Mouse (Mus musculus) telencephalon, adult 2 months (tissue): ENCODE measurements around the gene Sema5b.

Experiments
- DNase-seq: peaks from one replicate; pipeline ENCODE4 v3.0.0-alpha.2; 2011; ENCODE audit warnings: low read depth, low spot score

The Sema5b gene

DNA sequence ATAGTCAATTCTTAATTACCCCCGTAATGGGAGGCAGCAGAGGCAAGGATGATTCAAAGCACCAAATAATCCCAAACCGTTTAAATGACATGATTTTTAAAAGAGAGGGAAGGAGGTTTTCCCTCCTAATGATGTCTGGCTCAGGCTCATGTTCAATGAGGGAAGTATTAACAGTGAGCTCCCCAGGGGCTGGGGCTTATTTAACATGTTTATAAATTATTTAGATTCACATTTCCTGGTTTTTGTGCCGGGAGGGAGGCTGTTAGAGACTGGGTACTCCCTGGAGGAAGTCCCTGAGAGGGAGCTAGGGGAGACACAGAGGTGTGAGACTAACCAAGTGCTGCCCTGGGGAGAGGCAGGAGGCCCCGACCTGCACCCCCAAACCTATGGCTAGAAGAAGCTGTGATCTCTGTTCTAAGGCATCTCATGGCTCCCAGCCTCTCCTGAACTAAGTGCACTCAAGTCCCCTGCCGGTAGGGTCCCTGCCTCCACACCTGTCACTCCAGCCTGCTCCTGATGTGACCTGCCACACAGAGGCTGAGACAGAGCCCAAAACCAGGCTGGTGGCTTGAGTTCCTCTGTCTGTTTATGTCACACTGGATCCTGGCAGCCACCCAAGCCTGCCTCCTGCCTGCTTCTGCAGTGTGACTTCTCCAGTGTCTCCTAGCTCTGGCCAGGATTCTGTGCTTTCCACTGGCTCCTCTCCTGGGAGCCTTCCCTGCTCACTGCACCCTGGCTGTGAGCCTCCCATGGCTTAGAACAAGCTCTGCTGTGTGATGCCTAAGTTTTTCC is 51.5 kb downstream of the Sema5b start:
- DNase-seq, result no peak

DNA sequence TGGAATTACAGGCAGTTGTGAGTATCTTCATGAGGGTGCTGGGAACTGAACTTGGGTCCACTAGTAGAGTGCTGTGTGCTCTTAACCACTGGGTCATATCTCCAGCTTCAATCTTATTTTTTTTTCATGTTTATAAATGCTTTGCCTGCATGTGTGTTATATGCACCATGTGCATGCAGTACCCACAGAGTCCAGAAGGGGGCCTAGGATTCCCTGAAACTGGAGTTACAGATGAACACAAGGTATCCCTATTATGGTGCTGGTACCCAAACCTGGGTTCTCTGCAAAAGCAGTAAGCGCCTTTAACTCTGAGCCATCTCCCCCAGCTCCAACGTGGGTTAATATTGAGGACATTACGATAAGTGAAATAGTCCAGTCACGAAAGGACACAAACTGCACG is 52.5 kb downstream of the Sema5b start:
- no peak for DNase-seq

DNA sequence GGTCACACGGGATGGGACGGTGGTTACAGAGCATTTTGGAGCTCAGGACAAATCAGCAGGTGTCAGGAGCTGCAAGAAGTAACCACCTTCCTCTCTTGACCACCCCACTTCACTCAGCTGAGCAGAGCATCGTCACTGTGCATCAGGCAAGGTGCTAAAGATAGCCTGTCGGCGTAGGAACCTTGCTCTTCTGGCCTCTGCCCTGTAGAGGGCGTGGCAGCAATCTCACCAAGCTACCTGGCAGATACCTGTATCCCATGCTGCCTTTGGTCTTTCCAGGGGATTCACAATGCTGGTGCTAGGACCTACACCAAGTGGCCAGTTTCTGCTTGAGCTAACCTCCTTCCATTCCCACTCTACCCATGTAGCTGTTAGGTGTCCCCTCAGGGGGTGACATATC is 55.3 kb downstream of the Sema5b start:
- DNase-seq, result no peak

DNA sequence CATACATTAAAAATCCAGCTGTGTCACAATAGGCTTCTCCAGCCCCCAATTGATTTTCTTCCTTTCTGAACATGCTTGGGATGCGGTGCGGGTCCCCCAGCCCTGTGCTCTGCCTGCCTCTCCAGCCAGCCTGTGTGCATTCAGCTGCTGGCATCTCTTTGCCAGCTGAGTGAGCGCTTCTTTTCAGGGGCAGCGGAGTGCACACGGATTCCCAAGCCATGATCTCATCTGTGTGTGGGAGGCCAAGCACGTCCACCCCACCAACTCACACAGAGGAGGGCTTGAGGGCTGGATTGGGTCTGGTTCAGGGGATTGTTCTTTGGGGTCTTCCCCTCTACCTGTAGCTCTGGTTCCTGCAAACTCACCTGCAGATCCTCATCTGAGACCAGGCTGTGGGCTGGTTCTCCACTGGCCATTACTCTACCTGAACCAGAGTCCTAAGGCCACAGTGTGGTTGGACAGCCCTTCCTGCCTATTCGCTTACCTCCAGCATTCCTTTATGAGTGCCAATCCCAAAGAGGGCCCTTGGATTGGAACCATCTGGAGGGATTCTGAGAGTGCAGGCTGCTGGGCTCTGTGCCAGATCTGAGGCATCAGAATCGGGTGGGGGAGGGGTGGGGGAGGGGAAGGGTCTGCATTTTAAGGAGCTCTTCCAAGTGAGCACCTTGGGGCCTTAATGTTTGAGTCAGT is 55.9 kb downstream of the Sema5b start:
- DNase-seq, result no peak

DNA sequence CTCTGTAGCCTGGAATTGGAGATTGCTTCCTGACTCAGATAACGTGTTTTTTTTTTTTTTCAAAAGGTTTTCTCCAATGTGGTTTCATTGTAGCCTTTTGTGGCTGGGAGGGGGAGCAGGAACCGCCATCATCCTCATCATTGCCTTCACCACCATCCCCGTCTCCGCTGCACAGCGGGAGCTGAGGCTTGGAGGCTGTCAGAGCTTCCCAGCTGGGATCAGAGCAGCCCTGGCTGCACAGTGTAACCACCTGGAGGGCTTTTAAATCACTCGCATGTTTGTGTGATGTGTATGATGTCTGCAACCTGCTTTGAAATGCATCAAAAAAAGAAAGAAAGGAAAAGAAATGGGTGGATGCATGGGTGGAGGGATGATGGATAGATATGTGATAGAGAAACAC is 57.0 kb downstream of the Sema5b start:
- no peak for DNase-seq

DNA sequence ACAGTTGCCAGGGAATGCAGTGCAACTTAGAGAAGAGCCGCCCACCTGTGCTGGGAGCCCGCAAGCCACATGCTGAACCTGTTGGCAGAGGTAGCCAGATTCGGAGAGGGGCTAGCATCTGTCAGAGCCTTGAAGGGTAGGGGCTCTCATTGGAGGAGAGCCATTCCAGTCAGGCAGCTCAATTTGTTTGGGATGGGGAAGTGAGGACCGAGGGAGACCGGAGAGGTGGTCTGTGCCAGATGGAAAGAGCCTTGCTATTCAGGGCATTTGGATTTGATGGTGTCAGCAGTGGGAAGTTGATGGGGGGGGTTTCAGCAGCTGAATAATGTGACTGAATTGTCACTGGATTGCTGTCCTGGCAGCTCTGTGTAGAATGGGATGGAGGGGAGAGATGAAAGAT is 57.9 kb downstream of the Sema5b start:
- no peak for DNase-seq

DNA sequence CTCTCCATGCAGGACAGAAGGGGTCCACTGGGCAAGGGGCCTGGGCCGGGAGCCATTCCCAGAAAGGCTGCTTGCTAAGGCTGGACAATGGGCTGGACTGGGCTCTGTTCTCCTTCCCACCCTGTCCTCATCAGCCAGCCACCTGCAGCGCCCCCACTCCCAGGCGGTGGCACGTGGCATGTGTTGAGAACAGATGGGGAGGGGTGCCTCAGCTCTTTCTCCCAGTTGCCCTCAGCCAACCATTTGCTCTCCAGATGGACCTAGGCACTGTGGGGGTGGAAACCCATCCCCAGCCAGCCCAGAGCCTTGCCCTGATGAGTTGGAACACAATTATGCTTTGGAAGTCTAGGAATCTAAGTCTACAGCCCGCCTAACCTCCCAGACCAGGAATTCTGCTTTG is 59.3 kb downstream of the Sema5b start:
- no peak for DNase-seq

DNA sequence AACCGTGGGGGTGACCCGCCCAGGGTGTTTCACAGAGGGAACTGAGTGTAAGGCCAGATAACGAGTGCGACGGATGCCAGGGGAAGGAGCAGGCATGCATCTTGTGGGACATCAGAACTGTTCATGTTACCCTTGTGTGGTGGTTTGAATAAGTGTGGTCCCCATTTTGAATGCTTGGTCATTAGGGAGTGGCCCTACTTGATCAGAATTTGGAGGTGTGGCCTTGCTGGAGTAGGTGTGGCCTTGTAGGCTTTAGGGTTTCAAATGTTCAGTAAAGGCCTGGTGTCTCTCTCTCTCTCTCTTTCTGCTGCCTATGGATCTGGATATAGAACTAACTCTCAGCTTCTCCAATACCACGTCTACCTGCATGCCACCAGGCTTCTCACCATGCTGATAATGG is 60.5 kb downstream of the Sema5b start:
- DNase-seq, result no peak

DNA sequence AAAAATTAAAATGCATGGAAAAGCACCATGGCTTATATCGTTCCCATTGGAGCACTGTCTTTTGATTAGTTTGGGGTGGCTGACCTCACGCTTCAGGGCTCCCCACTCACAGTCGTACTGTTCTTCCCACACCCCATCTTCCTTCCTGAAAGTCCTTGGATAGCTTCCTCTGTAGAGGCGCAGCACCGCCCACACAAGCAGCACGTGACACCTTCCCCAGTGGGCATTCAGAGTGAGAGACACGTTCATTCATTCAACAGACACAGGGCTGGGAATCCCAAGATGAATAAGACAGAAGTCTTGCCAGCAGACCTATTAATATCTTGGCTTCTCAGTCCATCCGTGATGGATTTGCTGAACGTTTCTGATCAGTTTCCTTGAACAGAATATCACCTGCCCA is 61.6 kb downstream of the Sema5b start:
- no peak for DNase-seq

DNA sequence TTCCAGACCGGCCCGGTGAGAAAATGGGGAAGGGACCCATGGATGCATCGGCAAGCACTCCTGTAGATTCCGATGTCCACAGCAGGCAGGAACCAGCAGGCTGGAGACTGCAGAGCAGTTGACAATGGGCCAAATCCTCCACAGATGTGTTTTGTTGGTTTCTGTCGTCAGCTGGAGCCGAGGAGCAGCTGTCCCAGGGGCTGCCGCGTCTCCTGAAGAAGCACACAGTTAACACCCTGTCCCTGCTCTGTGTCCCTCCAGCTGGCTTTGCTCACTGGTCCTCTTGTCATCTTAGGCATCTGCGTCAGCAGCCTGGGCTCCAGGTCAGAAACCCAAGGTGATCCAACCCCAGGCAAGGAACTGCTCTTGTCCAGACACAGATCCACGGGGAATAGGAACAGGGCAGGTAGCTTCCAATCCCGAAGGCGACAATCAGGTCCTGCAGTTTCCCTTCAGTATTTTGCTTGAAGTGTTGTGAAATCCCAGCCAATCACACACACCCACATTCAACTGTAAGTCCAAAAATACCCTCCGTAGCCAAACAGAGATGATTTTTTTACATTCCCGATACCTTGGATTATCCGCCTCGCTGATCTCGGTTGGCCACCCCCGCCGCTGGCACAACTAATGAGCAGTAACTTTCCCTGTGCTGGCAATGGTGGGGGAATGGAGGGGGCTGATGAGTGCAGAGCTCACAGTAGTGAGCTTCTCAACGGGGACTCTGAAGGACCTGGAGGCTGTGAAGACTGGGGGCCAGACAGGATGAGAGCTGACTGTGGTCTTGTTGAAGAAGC is 63.0 kb downstream of the Sema5b start:
- peak; percentile 65 for DNase-seq

DNA sequence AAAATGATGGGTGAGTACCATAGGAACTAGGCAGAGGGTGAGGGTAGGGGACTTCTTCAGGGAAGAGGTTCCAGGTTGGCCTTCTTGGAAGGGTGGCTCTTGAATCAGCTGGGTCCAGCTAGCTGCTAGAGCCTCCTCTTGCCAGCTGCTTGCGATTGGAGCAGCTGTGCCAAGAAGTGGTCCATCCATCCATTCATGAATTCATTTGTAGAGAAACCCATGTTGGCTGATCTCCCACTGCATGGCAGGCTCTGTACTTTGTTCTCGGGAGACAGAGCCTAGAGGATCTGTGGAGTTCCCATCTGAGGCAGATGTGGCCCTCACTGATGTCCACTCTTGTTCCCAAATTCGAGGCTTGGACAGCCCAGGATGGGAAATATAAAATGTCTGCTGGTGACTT is 66.3 kb downstream of the Sema5b start:
- DNase-seq, result no peak

DNA sequence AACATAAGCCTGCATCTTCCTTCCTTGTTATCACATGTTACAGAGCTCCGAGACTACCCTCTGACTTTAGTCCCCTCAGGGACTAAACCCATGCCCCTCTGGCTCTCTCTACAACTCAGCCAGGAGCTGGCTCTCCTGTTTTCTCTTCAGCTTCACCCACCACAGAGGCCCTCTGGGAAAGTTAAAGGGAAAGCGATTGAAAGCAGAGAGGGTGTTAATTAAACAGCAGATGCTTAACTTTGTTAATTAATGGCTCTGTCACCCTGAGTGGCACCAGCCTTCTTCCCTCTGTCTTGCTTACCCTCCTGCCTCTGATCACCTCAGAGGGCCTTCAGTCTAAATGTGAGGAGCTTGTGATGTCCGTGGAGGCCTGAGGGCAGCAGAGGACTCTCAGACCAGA is 67.3 kb downstream of the Sema5b start:
- DNase-seq, result no peak

DNA sequence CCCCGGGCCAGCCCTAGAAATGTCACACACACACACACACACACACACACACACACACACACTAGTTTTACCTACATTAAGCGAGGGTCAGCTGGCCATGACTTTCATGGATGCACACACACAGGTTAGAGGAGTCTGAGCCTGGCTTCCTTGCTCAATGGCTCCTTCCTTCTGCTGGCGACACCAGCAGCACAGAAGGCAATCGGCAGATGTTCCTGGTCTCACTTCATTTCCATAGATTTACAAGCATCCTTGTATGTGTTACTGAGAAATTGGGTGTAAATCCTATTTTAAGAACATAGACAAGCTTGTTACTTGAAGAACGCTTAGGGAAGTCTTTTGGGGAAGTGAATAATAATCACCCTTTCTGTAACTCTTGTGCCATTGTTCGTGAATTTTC is 68.6 kb downstream of the Sema5b start:
- DNase-seq, result peak; percentile 41

DNA sequence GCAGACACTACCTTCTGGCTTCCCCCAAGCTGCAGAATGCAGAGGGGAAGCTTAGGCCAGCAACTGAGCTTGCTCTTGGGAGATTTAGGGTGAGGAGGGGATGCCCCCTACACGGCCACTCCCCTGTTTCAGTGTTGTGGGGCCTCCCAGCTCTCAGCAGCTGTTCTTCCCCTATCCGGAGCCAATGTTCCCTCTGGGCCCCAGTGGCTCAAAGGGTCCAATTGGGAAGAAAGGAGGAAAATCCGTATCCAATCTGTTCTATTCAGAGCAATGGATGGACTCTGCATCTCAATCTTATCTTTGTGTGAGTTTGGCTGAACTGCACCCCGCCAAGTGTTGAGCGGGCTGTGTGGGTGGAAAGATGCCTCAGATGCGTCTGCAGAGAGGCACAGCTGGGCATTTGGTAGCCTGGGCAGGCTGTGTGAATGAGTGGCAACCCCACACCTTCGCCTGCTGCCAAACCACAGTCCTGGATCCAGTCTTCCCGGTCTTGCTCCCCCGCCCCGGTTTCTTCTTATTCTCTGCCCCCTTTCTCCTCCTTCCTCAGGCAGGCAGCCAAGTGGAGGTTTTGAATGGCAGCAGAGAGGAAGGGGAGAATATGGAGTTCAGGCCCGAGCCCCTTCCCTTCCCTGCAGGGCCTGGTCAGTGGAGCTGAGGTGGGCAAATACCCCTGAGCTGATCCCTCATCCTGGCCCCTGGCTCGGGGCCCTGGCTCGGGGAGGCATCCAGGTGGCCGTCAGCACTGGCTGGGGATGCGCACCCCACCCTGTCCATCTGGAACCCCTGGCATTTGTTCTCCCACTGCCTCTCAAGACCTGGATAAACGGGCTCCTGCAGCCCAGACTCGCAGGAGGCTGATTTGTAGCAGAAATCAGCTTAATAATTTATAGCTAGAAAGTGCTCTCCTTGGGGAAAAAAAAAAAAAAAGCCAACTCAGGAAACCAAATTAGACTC is 73.2 kb downstream of the Sema5b start:
- no peak for DNase-seq

DNA sequence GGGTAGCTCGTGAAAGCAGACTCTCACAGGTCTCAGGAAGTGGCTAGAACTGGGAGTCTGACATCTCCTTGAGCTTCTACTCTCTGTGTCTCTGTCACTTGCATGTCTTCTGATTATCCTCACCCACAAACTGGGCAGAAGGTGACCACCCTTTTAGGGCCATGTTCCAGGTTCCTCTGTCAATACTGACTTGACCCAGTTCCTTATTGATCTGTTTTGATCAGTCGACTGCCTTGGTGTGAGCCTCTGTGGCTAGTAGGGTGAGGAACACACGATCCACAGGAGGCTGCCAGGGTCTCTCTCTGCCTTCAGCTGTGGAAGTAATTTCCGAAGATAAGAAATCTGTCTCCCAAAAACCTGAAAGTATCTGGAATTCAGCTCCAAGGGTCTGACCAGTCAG is 76.8 kb downstream of the Sema5b start:
- DNase-seq, result no peak

DNA sequence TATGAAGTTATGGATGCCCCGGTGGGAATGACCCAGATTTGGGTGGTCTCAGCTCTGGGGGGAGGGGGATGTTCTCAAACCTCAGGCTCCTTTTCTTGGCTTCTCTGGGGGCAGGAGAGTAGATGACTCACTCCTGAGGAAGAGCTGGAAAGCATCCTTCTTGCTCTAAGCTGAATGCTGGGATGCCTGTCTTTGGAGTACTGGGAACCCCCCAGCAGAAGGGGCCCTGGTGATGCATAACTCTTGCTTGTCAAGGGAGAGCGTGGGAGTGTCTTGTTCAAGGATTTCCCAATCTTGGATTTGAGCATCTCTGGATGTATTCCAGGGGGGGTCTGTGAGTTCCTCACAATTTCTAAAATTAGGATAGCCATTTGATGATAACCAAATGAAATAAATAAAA is 82.1 kb downstream of the Sema5b start:
- DNase-seq, result no peak

DNA sequence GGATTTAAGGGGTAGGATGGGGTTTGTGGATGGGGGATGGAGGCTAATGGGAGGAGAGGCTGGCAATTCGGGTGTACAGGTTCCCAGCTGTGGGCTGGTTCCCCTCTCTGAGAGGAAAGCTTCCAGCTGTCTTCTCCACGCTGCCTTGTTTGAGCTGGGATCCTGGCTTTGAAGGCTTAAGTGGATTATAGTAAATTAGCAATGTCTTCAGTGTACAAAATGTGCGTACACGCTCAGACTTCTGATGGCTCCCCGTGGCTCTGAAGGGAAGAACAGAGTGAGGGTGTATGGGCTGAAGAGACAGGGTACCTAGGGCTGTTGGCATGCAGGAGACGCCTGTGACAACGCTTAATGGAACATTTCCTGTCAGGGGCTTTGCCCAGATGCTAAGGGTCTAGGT is 83.0 kb downstream of the Sema5b start:
- DNase-seq, result no peak

DNA sequence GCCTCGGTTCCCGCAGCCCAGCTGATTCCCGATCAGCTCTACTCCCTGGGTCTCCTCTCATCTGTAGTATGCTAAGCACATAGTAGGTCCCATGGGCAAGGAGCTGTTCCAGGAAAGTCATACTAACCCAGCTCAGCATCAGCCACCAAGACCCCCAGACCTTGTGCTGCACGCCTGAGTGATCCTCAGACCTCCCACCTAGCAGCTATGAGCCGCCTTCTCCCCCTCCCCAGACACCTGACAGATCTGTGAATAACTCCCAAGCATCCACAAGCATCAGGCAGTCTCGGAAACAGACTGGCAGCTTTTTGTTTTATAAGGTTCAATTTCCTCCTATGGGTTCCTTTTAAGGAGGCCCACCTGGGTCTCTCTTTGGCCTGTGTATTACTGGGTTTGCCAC is 83.9 kb downstream of the Sema5b start:
- DNase-seq, result no peak

DNA sequence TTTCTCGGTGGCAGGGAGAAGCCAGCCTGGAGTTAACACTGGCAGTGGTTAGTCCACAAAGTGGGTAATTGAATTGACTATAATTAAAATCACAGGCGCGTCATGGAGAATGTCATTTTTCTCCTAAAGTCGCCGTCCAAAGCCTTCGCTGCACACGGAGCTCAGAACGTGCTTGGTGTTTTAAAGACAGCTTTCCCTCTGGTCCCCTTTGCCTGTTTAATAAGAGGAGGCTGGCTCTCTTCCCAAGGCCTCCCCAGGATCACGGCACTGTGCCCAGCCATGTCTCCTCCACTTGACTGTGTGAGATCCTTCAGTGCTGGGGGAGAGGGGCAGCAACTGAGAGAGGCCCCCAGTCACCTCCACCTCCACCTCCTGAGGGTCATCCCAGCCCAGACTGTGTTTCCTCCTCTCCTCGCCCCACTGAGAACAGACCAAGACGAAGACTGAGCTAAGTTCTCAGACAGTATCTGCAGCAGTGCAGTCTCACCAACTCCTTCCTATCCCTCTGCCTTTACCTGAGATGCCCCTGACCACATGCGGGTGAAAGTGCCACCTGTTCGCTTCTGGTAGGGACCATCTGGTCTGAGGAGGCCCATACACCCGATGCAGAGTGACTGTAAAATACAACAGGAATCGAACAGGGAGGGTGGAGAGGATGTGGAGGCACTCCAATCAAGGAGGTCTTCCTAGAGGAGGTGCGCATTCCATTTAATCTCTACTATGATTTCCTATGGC is 84.5 kb downstream of the Sema5b start:
- DNase-seq, result no peak

DNA sequence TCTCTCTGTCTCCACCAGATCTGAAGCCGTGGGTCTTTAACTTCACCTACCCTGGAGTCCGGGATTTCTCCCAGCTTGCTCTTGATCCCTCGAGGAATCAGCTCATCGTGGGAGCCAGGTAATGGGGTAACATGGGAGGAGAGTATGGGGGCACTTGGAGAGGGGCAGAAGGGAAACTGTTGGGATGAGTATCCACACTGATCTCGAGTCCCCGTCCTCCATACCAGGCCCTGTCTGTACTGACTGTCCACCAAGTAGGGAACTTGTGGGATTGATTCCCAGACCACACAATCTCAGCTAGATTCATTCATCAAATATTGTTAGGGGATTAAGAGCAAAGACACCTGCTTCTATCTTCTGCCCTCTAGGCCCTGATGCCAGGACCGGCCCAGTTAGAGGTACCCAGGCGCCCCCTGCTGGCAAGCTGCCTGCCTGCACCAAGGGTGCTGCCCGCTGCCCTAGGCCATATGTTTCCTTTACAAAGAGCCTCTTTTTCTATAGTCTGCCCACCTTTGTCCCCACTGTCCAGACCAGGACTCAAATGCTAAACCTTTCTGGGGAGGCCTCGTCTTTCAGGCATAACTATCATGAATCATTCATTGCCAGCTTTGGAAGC is 87.2 kb downstream of the Sema5b start:
- no peak for DNase-seq
